Mouse (Mus musculus) liver, embryonic 11.5 days (tissue): ENCODE data around the gene Gprc5c. TPM values are rescaled to one million over a fixed set of nuclear protein-coding genes. Genes with fewer than 3 reads are reported as not detected.
A peak's percentile ranks its signal among the peaks of the same experiment; 100 is the strongest.

Source experiments
- ATAC-seq: fragments of 200-750 bp; cut with Nextera tagmentation; replicated peaks from 2 replicates; pipeline ENCODE4 v1.8.0; 2017; ENCODE audit warnings: moderate number of reproducible peaks, mild to moderate bottlenecking, moderate TSS enrichment, moderate library complexity; ENCODE audit not compliant: low FRiP score
- DNase-seq: peaks from one replicate; pipeline ENCODE4 v3.0.0-alpha.2; 2017; ENCODE audit warnings: low spot score
- H3K27ac ChIP-seq: fragments of 300-500 bp; sonication (generic); 2 replicates; pipeline ENCODE4 v1.5.1; 2014; ENCODE audit warnings: mild to moderate bottlenecking, low read depth, low read length, control low read depth
- H3K27me3 ChIP-seq: fragments of 300-500 bp; sonication (generic); replicated peaks from 2 replicates; pipeline ENCODE4 v1.6.1; 2014; ENCODE audit warnings: low read length, mixed read lengths; ENCODE audit not compliant: control insufficient read depth, insufficient read depth
- H3K36me3 ChIP-seq: fragments of 300-500 bp; sonication (generic); 2 replicates; pipeline ENCODE4 v1.6.1; 2014; ENCODE audit warnings: mild to moderate bottlenecking, low read length, moderate library complexity, mixed read lengths; ENCODE audit not compliant: control insufficient read depth, insufficient read depth
- H3K4me1 ChIP-seq: fragments of 300-500 bp; sonication (generic); replicated peaks from 2 replicates; pipeline ENCODE4 v1.6.1; 2014; ENCODE audit warnings: low read length, mixed read lengths; ENCODE audit not compliant: control insufficient read depth, insufficient read depth
- H3K4me2 ChIP-seq: fragments of 300-500 bp; sonication (generic); 2 replicates; pipeline ENCODE4 v1.6.1; 2014; ENCODE audit warnings: mild to moderate bottlenecking, control low read depth, moderate library complexity
- H3K4me3 ChIP-seq: fragments of 300-500 bp; sonication (generic); 2 replicates; pipeline ENCODE4 v1.5.1; 2014; ENCODE audit warnings: low read depth, low read length, control low read depth
- H3K9ac ChIP-seq: fragments of 300-500 bp; sonication (generic); 2 replicates; pipeline ENCODE4 v1.6.1; 2014; ENCODE audit warnings: low read depth, low read length, control low read depth
- H3K9me3 ChIP-seq: fragments of 300-500 bp; sonication (generic); 2 replicates; pipeline ENCODE4 v1.6.1; 2016; ENCODE audit warnings: low read length, inconsistent platforms, mixed read lengths; ENCODE audit not compliant: control insufficient read depth
- WGBS: fragments of 180-500 bp; shearing (Covaris S2); extraction: QIAGEN DNeasy Blood & Tissue Kit; methylation state at CpG from one replicate; pipeline ENCODE4 v1.1.7; 2014; 5-methylcytosine and 5-hydroxymethylcytosine counted together
- polyA plus RNA-seq: library from polyadenylated mRNA; unstranded; fragments of >200 nt; fragmentation: Nextera tagmentation; extraction: Ambion mirVana; gene quantifications from 2 replicates; pipeline ENCODE4 v1.2.1, GENCODE M21; 2014

The Gprc5c gene
- polyA plus RNA-seq = 20.2 and 21.6 TPM in 2 replicates

GRCm38 (mm10) chr11:114850452-114851268 lies at the start of gene Gprc5c:
TSS of gene Gprc5c (plus strand) at chr11:114851152.
- ATAC-seq (peak; percentile 17; the same call in 1 of the 2 replicates), DNase-seq (peak; percentile 65)
- 2% methylated on average over 37 of the region's 43 CpGs for WGBS
- peak within 1 kb of the TSS; percentile 45 for H3K27ac ChIP-seq
- peak within 1 kb of the TSS; percentile 62 for H3K4me3 ChIP-seq
- H3K4me2 ChIP-seq = peak within 1 kb of the TSS; percentile 91
- no peaks in the 10 kb centered on the region for H3K9me3 ChIP-seq
- H3K9ac ChIP-seq = peak within 1 kb of the TSS; percentile 68
- no peaks in the 10 kb centered on the region for H3K36me3 ChIP-seq
- H3K27me3 ChIP-seq = peaks cover 59% of the 10 kb centered on the region
- peaks cover 19% of the 10 kb centered on the region for H3K4me1 ChIP-seq

- 72% methylated on average over 1 of the region's 1 CpGs for WGBS
- no peak overlapping the region for H3K27ac ChIP-seq
- no peaks in the 10 kb centered on the region for H3K9me3 ChIP-seq
- H3K4me2 ChIP-seq = no peak overlapping the region
- DNase-seq (no peak), ATAC-seq (no peak)
- no peaks in the 10 kb centered on the region for H3K36me3 ChIP-seq
- H3K27me3 ChIP-seq = no peaks in the 10 kb centered on the region
- H3K4me1 ChIP-seq = peaks cover 4% of the 10 kb centered on the region; the same call in 1 of the 2 replicates
- no peak overlapping the region for H3K4me3 ChIP-seq
- no peak overlapping the region for H3K9ac ChIP-seq
Observed at GRCm38 (mm10) chr11:114801906-114802305, 49.0 kb upstream of the Gprc5c start.

GRCm38 (mm10) chr11:114802540-114803267 lies 48.2 kb upstream of the Gprc5c start:
- no peak for DNase-seq
- Histone ChIP-seq H3K27ac (no peak overlapping the region), H3K4me2 (no peak overlapping the region), H3K4me3 (no peak overlapping the region), H3K36me3 (no peaks in the 10 kb centered on the region), H3K9ac (no peak overlapping the region), H3K9me3 (no peaks in the 10 kb centered on the region), H3K27me3 (no peaks in the 10 kb centered on the region), H3K4me1 (peaks cover 8% of the 10 kb centered on the region)
- 64% methylated on average over 15 of the region's 15 CpGs for WGBS
- no peak for ATAC-seq

- no peak for DNase-seq
- no peaks in the 10 kb centered on the region for H3K9me3 ChIP-seq
- peaks cover 12% of the 10 kb centered on the region for H3K4me1 ChIP-seq
- no peak overlapping the region for H3K9ac ChIP-seq
- 60% methylated on average over 8 of the region's 8 CpGs for WGBS
- ATAC-seq = no peak
- no peak overlapping the region for H3K4me2 ChIP-seq
- no peaks in the 10 kb centered on the region for H3K36me3 ChIP-seq
- no peak overlapping the region for H3K27ac ChIP-seq
- H3K4me3 ChIP-seq = no peak overlapping the region
- no peaks in the 10 kb centered on the region for H3K27me3 ChIP-seq
Observed at GRCm38 (mm10) chr11:114803990-114804389, 47.0 kb upstream of the Gprc5c start.

GRCm38 (mm10) chr11:114807025-114807424 lies 43.9 kb upstream of the Gprc5c start:
- DNase-seq (no peak), ATAC-seq (no peak)
- Histone ChIP-seq H3K36me3 (no peaks in the 10 kb centered on the region), H3K4me2 (no peak overlapping the region), H3K9ac (no peak overlapping the region), H3K27ac (no peak overlapping the region), H3K27me3 (no peaks in the 10 kb centered on the region), H3K4me3 (no peak overlapping the region), H3K4me1 (peaks cover 12% of the 10 kb centered on the region), H3K9me3 (no peaks in the 10 kb centered on the region)
- WGBS = 64% methylated on average over 2 of the region's 2 CpGs

GRCm38 (mm10) chr11:114807686-114808427 lies 43.1 kb upstream of the Gprc5c start:
- Histone ChIP-seq H3K4me1 (peaks cover 12% of the 10 kb centered on the region), H3K27ac (no peak overlapping the region), H3K36me3 (no peaks in the 10 kb centered on the region), H3K4me2 (no peak overlapping the region), H3K4me3 (no peak overlapping the region), H3K27me3 (no peaks in the 10 kb centered on the region), H3K9ac (no peak overlapping the region), H3K9me3 (no peaks in the 10 kb centered on the region)
- DNase-seq (no peak), ATAC-seq (no peak; the same call in 1 of the 2 replicates)
- WGBS = 33% methylated on average over 14 of the region's 14 CpGs

GRCm38 (mm10) chr11:114809371-114809770 lies 41.6 kb upstream of the Gprc5c start:
- Histone ChIP-seq H3K9ac (no peak overlapping the region), H3K4me2 (no peak overlapping the region), H3K36me3 (no peaks in the 10 kb centered on the region), H3K27ac (no peak overlapping the region), H3K9me3 (no peaks in the 10 kb centered on the region), H3K27me3 (no peaks in the 10 kb centered on the region), H3K4me3 (no peak overlapping the region), H3K4me1 (peaks cover 9% of the 10 kb centered on the region)
- DNase-seq (no peak), ATAC-seq (no peak)
- 63% methylated on average over 1 of the region's 1 CpGs for WGBS

GRCm38 (mm10) chr11:114810344-114810743 lies 40.6 kb upstream of the Gprc5c start:
- Histone ChIP-seq H3K36me3 (no peaks in the 10 kb centered on the region), H3K27me3 (no peaks in the 10 kb centered on the region), H3K9ac (no peak overlapping the region), H3K27ac (no peak overlapping the region), H3K9me3 (no peaks in the 10 kb centered on the region), H3K4me3 (no peak overlapping the region), H3K4me2 (no peak overlapping the region), H3K4me1 (peaks cover 9% of the 10 kb centered on the region)
- WGBS = 26% methylated on average over 4 of the region's 4 CpGs
- DNase-seq = no peak
- no peak for ATAC-seq
